Mouse (Mus musculus) frontal cortex, postnatal 10 days (tissue): ENCODE measurements at regions not wholly inside any gene's neighbourhood (a gene's known extent, or its start where the extent isn't known, plus 50 kb on each side); places are given as distances from the start of the nearest gene placed in this dataset.

Source experiments
- DNase-seq, 2 experiments: peaks; one replicate each; pipeline ENCODE4 v3.0.0; 2022; ENCODE audit warnings: low spot score in 2 of 2, mixed read lengths in 1 of 2

DNA sequence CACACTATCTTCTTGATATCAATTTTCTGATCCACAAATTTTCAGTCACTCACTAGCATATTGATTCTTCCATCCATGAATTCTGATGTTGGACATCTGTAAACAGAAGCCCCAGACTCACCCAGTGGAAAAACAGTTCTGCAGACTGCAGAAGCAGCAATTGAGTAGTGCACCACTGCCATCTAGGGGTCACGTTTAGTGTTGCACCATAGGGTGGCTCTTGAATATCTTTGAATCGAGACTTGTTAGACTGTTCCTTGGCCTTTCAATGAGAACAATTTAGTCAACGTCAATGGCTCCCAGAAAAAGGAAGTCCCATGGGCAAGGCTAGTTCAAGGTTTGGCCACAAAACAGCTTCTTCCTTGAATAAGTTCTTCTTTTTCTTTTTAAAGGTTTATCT lies 828.1 kb downstream of the Gm10330 start:
- peak; percentile 3 to 33 for DNase-seq

DNA sequence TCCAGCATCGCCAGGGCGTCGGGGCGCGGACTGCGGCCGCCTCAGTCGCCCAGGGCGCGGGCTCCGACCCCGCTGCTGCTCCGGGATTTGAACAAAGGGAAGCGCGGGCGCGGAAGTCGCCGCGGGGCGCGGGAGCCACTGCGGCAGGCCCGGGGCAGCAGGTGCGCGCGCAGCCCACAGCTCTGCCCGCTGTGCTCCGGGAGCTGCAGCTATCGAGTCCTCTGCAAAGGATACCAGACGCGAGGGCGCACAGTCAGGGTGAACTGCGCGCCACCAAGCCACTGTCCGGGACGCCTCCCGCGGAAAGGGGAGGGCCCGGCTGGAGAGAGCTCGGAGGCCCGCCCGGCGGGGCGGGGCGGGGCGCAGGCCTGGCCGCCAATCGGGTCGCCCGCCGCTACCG lies 873.9 kb downstream of the Gm10330 start:
- peak; percentile 1 to 5 for DNase-seq
